In genomic region chr7:6913439-6914380, GRCm38 (mm10) we compare ENCODE assay signal across 9 mouse cellular contexts.
A peak's percentile ranks its signal among the peaks of the same experiment; 100 is the strongest.
DNase-seq lines count a peak whose midpoint lies in the region; ATAC-seq lines count a peak whose summit lies in the region.
"Had no signal": no experiment of that assay in that cellular context is flagged by ENCODE, and none has a peak within 500 bp of the region (broad histone marks: within the 10 kb centered on the region; RNA-seq: fewer than 3 reads in every experiment).

No protein-coding gene starts in this region.

- no peak for ATAC-seq in cerebellum, adult (ENCODE audit: insufficient number of reproducible peaks, low FRiP score, low TSS enrichment)
- peak; percentile 63; the same call in 1 of the 2 replicates for ATAC-seq in limb, embryonic 15.5 days (ENCODE audit: insufficient number of reproducible peaks, low FRiP score, low TSS enrichment, low read depth)

- no peaks in the 10 kb centered on the region for H3K9me3 ChIP-seq in limb, embryonic 15.5 days

- no peaks in the 10 kb centered on the region for H3K36me3 ChIP-seq in limb, embryonic 15.5 days

- peak overlapping the region; percentile 31 for H3K4me3 ChIP-seq in limb, embryonic 15.5 days
- H3K4me3 ChIP-seq: erythroblast, embryonic 14.5 days had no signal

- WGBS in limb, embryonic 15.5 days = 9% methylated on average over 30 of the region's 30 CpGs

- H3K4me1 ChIP-seq in limb, embryonic 15.5 days = peaks cover 45% of the 10 kb centered on the region

- peak overlapping the region; percentile 91 for H3K27ac ChIP-seq in limb, embryonic 15.5 days

- peak; percentile 49 to 58 for DNase-seq in cerebellum, postnatal 10 days
- peak; percentile 81 for DNase-seq in embryo, embryonic 9.5 days (ENCODE audit: extremely low spot score)
- peak; percentile 63 to 65 for DNase-seq in heart, postnatal 10 days
- peak; percentile 58 for DNase-seq in retina, postnatal 1 day
- DNase-seq in thymus, postnatal 0 days (ENCODE audit: low spot score) = no peak
- DNase-seq in left cerebral cortex, adult 9 months (ENCODE audit: low spot score in 2 of 2) = no peak

- intact Hi-C loops in heart, postnatal 10 days (cut with DNase I) = no loop called here

- H3K9ac ChIP-seq in limb, embryonic 15.5 days = peak overlapping the region; percentile 26; the same call in 1 of the 2 replicates

- no peaks in the 10 kb centered on the region for H3K27me3 ChIP-seq in limb, embryonic 15.5 days

- H3K4me2 ChIP-seq in limb, embryonic 15.5 days = peak overlapping the region; percentile 59

Comparison
In these comparisons a context has a peak if more than half of its experiments do, and no peak if none do; other contexts are left out.
1. DNase-seq: peak in cerebellum, postnatal 10 days (2 of 2), embryo, embryonic 9.5 days (single experiment), heart, postnatal 10 days (2 of 2) and retina, postnatal 1 day (single experiment); none in thymus, postnatal 0 days (single experiment) and left cerebral cortex, adult 9 months (0 of 2).